Mouse (Mus musculus) bone marrow, adult 2 months (tissue): Measurements from ENCODE around the gene Cxcl13.

ENCODE experiments used
- CTCF ChIP-seq: fragments of 200-500 bp; IDR thresholded peaks from 2 replicates; pipeline ENCODE4 v1.5.1; 2011; ENCODE audit warnings: low read length, control low read depth; ENCODE audit not compliant: control insufficient read depth, insufficient read depth
- POLR2A ChIP-seq: fragments of 200-500 bp; IDR thresholded peaks from 2 replicates; pipeline ENCODE4 v1.6.1; 2011; ENCODE audit warnings: low read depth, mild to moderate bottlenecking, control low read depth, low read length, borderline replicate concordance; ENCODE audit not compliant: control insufficient read depth

GRCm38 (mm10) chr5:95970845-95971244, 14.1 kb downstream of the Cxcl13 start:
- TF ChIP-seq POLR2A = no peak
- TF ChIP-seq CTCF = no peak
